Mouse (Mus musculus) ovary, postnatal 36 days (tissue): ENCODE data around the gene Gm37240.
"Not testable (repeated sequence)": the region's sequence is repeated elsewhere in the genome, so short reads cannot be mapped to it uniquely, and the experiment has no call there.

ENCODE experiments used
- DNase-seq: peaks from one replicate; pipeline ENCODE4 v3.0.0; 2022; ENCODE audit warnings: low spot score, mixed read lengths

Gene Gm37240

GRCm38 (mm10) chr3:85887239-85887827, at the start of gene Gm37240, which contains the start of gene Glt28d2:
Gene Gm37240, minus strand, starts transcription at chr3:85887518.
Gene Glt28d2, minus strand, starts transcription at chr3:85887516.
- peak; percentile 87 for DNase-seq

GRCm38 (mm10) chr3:85933586-85933985, 46.3 kb upstream of the Gm37240 start:
- DNase-seq = no peak

GRCm38 (mm10) chr3:85931859-85932258, 44.5 kb upstream of the Gm37240 start:
- DNase-seq = no peak

- no peak for DNase-seq
Observed at GRCm38 (mm10) chr3:85930671-85931255, 43.4 kb upstream of the Gm37240 start.

GRCm38 (mm10) chr3:85929711-85930110, 42.4 kb upstream of the Gm37240 start:
- no peak for DNase-seq

GRCm38 (mm10) chr3:85928140-85928611, 40.9 kb upstream of the Gm37240 start:
- no peak for DNase-seq

- DNase-seq = no peak
Observed at GRCm38 (mm10) chr3:85927296-85927695, 40.0 kb upstream of the Gm37240 start.

GRCm38 (mm10) chr3:85923954-85924945, 36.9 kb upstream of the Gm37240 start:
- peak; percentile 78 for DNase-seq

GRCm38 (mm10) chr3:85923343-85923742, 36.0 kb upstream of the Gm37240 start:
- no peak for DNase-seq

GRCm38 (mm10) chr3:85922331-85922730, 35.0 kb upstream of the Gm37240 start:
- DNase-seq = peak; percentile 18

- DNase-seq = not testable (repeated sequence)
Observed at GRCm38 (mm10) chr3:85920671-85921070, 33.4 kb upstream of the Gm37240 start.

- peak; percentile 24 for DNase-seq
Observed at GRCm38 (mm10) chr3:85917600-85917999, 30.3 kb upstream of the Gm37240 start.

- no peak for DNase-seq
Observed at GRCm38 (mm10) chr3:85914806-85915205, 27.5 kb upstream of the Gm37240 start.

GRCm38 (mm10) chr3:85907136-85907535, 19.8 kb upstream of the Gm37240 start:
- no peak for DNase-seq

GRCm38 (mm10) chr3:85904371-85904770, 17.1 kb upstream of the Gm37240 start:
- DNase-seq = no peak

- no peak for DNase-seq
Observed at GRCm38 (mm10) chr3:85895020-85895419, 7.7 kb upstream of the Gm37240 start.

- DNase-seq = no peak
Observed at GRCm38 (mm10) chr3:85891571-85891970, 4.3 kb upstream of the Gm37240 start.

GRCm38 (mm10) chr3:85888221-85888671, 928 bp upstream of the Gm37240 start:
- DNase-seq = peak; percentile 19

- peak; percentile 31 for DNase-seq
Observed at GRCm38 (mm10) chr3:85886636-85887238, 581 bp downstream of the Gm37240 start.

- no peak for DNase-seq
Observed at GRCm38 (mm10) chr3:85885906-85886305, 1.4 kb downstream of the Gm37240 start.

GRCm38 (mm10) chr3:85880687-85881086, 6.6 kb downstream of the Gm37240 start:
- no peak for DNase-seq

GRCm38 (mm10) chr3:85880068-85880467, 7.2 kb downstream of the Gm37240 start:
- no peak for DNase-seq
